Mouse (Mus musculus) testis, adult 2 months (tissue): ENCODE measurements around the gene Prkag2.

Experiments
- CTCF ChIP-seq: fragments of 200-500 bp; IDR thresholded peaks from 2 replicates; pipeline ENCODE4 v1.5.1; 2012; ENCODE audit warnings: low read depth, mild to moderate bottlenecking, inconsistent platforms, low read length, moderate library complexity; ENCODE audit not compliant: control insufficient read depth, insufficient read depth, insufficient replicate concordance
- POLR2A ChIP-seq: fragments of 200-500 bp; IDR thresholded peaks from 2 replicates; pipeline ENCODE4 v1.6.1; 2012; ENCODE audit warnings: low read depth, mild to moderate bottlenecking, inconsistent platforms, low read length, moderate library complexity; ENCODE audit not compliant: control insufficient read depth

GRCm38 (mm10) chr5:24843103-24843475, 257.4 kb downstream of the Prkag2 start:
- TF ChIP-seq CTCF = no peak
- TF ChIP-seq POLR2A = no peak
